Mouse (Mus musculus): ENCODE measurements at regions not wholly inside any gene's neighbourhood (a gene's known extent, or its start where the extent isn't known, plus 50 kb on each side); places are given as distances from the start of the nearest gene placed in this dataset.

- H3K36me3 ChIP-seq (replicated peaks; ENCODE audit: control insufficient read depth, insufficient read depth, low read depth): no peaks in the 10 kb centered on the region
- ATAC-seq (ENCODE audit: insufficient read depth) (no peak), DNase-seq (ENCODE audit: low read depth in 3 of 3, low spot score in 3 of 3) (no peak)
- no peak overlapping the region for H3K4me2 ChIP-seq (ENCODE audit: low read depth)
- no peak overlapping the region for H3K9ac ChIP-seq (replicated peaks)
- no peak overlapping the region for H3K27ac ChIP-seq
- H3K9me3 ChIP-seq (ENCODE audit: control insufficient read depth, low read length): no peaks in the 10 kb centered on the region
- no peaks in the 10 kb centered on the region for H3K4me1 ChIP-seq (replicated peaks; ENCODE audit: control insufficient read depth in 2 of 2, insufficient read depth in 2 of 2, low read length in 1 of 2)
- no peak overlapping the region for H3K4me3 ChIP-seq (ENCODE audit: insufficient read depth in 1 of 2, low read depth in 2 of 2, low read length in 2 of 2)
- no peaks in the 10 kb centered on the region for H3K27me3 ChIP-seq (ENCODE audit: control insufficient read depth, insufficient read depth, low read length)
- WGBS (ENCODE audit: insufficient replicate concordance): 69% methylated on average over 10 of the region's 10 CpGs
- TF ChIP-seq EP300 (IDR thresholded peaks at IDR 0.05; ENCODE audit: low read depth) (no peak), CTCF (IDR thresholded peaks at IDR 0.05; ENCODE audit: low read depth) (no peak)
Measured at GRCm38 (mm10) chr16:25087741-25088648, 198.6 kb upstream of the Tprg start.

GRCm38 (mm10) chr16:25088649-25089019 lies 198.0 kb upstream of the Tprg start:
- Histone ChIP-seq H3K4me2 (ENCODE audit: low read depth) (no peak overlapping the region), H3K27ac (no peak overlapping the region)
- WGBS (ENCODE audit: insufficient replicate concordance): 64% methylated on average over 2 of the region's 2 CpGs

DNA sequence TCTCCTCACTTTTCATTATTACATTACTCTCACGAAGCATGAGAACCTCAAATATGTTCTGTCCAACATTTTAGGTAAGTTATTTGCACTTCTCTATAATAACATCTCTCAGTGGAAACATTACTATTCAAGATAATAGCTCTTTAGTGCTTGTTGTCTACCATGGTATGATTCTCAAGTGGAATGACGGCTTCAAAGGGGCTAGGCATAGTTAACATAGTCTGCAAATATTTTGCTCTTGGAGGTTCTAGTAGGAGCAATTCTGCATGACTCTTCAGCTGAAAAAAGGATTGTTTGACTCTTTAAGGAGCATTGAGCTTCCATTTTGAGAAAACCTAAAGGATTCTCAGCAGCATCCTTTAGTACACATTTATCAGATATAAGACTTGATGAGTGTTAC lies 182.5 kb upstream of the Tprg start:
- Histone ChIP-seq H3K4me1 (replicated peaks; ENCODE audit: control insufficient read depth in 2 of 2, insufficient read depth in 2 of 2, low read length in 1 of 2) (no peaks in the 10 kb centered on the region), H3K27me3 (ENCODE audit: control insufficient read depth, insufficient read depth, low read length) (no peaks in the 10 kb centered on the region), H3K36me3 (replicated peaks; ENCODE audit: control insufficient read depth, insufficient read depth, low read depth) (no peaks in the 10 kb centered on the region), H3K27ac (no peak overlapping the region), H3K4me2 (ENCODE audit: low read depth) (no peak overlapping the region), H3K9me3 (ENCODE audit: control insufficient read depth, low read length) (no peaks in the 10 kb centered on the region), H3K4me3 (ENCODE audit: insufficient read depth in 1 of 2, low read depth in 2 of 2, low read length in 2 of 2) (no peak overlapping the region), H3K9ac (replicated peaks) (no peak overlapping the region)
- ATAC-seq (ENCODE audit: insufficient read depth) (no peak), DNase-seq (ENCODE audit: low read depth in 3 of 3, low spot score in 3 of 3) (no peak)
- 60% methylated on average over 2 of the region's 2 CpGs for WGBS (ENCODE audit: insufficient replicate concordance)
- TF ChIP-seq EP300 (IDR thresholded peaks at IDR 0.05; ENCODE audit: low read depth): no peak
- no peak for TF ChIP-seq CTCF (IDR thresholded peaks at IDR 0.05; ENCODE audit: low read depth)

More at GRCm38 (mm10) chr16:25088649-25089019, 198.0 kb upstream of the Tprg start:
- no peak overlapping the region for H3K9ac ChIP-seq (replicated peaks)
- H3K36me3 ChIP-seq (replicated peaks; ENCODE audit: control insufficient read depth, insufficient read depth, low read depth): no peaks in the 10 kb centered on the region
- no peak for TF ChIP-seq EP300 (IDR thresholded peaks at IDR 0.05; ENCODE audit: low read depth)
- no peak for TF ChIP-seq CTCF (IDR thresholded peaks at IDR 0.05; ENCODE audit: low read depth)
- DNase-seq (ENCODE audit: low read depth in 3 of 3, low spot score in 3 of 3) (no peak), ATAC-seq (ENCODE audit: insufficient read depth) (no peak)
- H3K4me3 ChIP-seq (ENCODE audit: insufficient read depth in 1 of 2, low read depth in 2 of 2, low read length in 2 of 2): no peak overlapping the region
- no peaks in the 10 kb centered on the region for H3K4me1 ChIP-seq (replicated peaks; ENCODE audit: control insufficient read depth in 2 of 2, insufficient read depth in 2 of 2, low read length in 1 of 2)
- no peaks in the 10 kb centered on the region for H3K27me3 ChIP-seq (ENCODE audit: control insufficient read depth, insufficient read depth, low read length)
- H3K9me3 ChIP-seq (ENCODE audit: control insufficient read depth, low read length): no peaks in the 10 kb centered on the region

GRCm38 (mm10) chr16:25104603-25105002 lies 182.0 kb upstream of the Tprg start:
- Histone ChIP-seq H3K27ac (no peak overlapping the region), H3K36me3 (replicated peaks; ENCODE audit: control insufficient read depth, insufficient read depth, low read depth) (no peaks in the 10 kb centered on the region), H3K4me2 (ENCODE audit: low read depth) (no peak overlapping the region), H3K9me3 (ENCODE audit: control insufficient read depth, low read length) (no peaks in the 10 kb centered on the region), H3K9ac (replicated peaks) (no peak overlapping the region), H3K4me3 (ENCODE audit: insufficient read depth in 1 of 2, low read depth in 2 of 2, low read length in 2 of 2) (no peak overlapping the region), H3K4me1 (replicated peaks; ENCODE audit: control insufficient read depth in 2 of 2, insufficient read depth in 2 of 2, low read length in 1 of 2) (no peaks in the 10 kb centered on the region), H3K27me3 (ENCODE audit: control insufficient read depth, insufficient read depth, low read length) (no peaks in the 10 kb centered on the region)
- TF ChIP-seq EP300 (IDR thresholded peaks at IDR 0.05; ENCODE audit: low read depth) (no peak), CTCF (IDR thresholded peaks at IDR 0.05; ENCODE audit: low read depth) (no peak)
- DNase-seq (ENCODE audit: low read depth in 3 of 3, low spot score in 3 of 3) (no peak), ATAC-seq (ENCODE audit: insufficient read depth) (no peak)
- 32% methylated on average over 2 of the region's 2 CpGs for WGBS (ENCODE audit: insufficient replicate concordance)

DNA sequence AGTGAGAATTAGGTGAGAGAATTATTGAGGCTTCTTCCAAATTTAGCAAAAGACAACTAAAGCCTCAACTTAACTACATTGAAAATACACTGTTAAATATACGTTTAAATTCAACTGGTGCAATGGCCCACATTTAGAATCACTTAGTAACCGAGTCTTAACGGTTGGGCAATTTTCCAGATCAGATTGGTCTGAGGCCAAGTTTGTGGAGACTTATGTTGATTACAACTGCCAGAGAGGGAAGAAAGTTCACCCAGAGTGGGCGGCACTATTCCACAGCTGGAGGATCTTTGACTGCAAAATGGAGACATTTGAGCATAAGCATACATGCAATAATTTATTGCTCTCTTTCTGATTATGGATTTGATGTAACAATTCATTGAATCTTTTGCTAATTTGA lies 146.5 kb upstream of the Tprg start:
- Histone ChIP-seq H3K4me2 (ENCODE audit: low read depth) (no peak overlapping the region), H3K9me3 (ENCODE audit: control insufficient read depth, low read length) (no peaks in the 10 kb centered on the region), H3K9ac (replicated peaks) (no peak overlapping the region), H3K4me3 (ENCODE audit: insufficient read depth in 1 of 2, low read depth in 2 of 2, low read length in 2 of 2) (no peak overlapping the region), H3K27me3 (ENCODE audit: control insufficient read depth, insufficient read depth, low read length) (no peaks in the 10 kb centered on the region), H3K27ac (no peak overlapping the region), H3K4me1 (replicated peaks; ENCODE audit: control insufficient read depth in 2 of 2, insufficient read depth in 2 of 2, low read length in 1 of 2) (no peaks in the 10 kb centered on the region), H3K36me3 (replicated peaks; ENCODE audit: control insufficient read depth, insufficient read depth, low read depth) (no peaks in the 10 kb centered on the region)
- WGBS (ENCODE audit: insufficient replicate concordance): 59% methylated on average over 4 of the region's 4 CpGs
- no peak for ATAC-seq (ENCODE audit: insufficient read depth)
- TF ChIP-seq EP300 (IDR thresholded peaks at IDR 0.05; ENCODE audit: low read depth) (no peak), CTCF (IDR thresholded peaks at IDR 0.05; ENCODE audit: low read depth) (no peak)
- DNase-seq (ENCODE audit: low read depth in 3 of 3, low spot score in 3 of 3): no peak
